Mouse (Mus musculus): Measurements from ENCODE around the gene Meltf. TPM values are rescaled to one million over a fixed set of nuclear protein-coding genes. Genes with fewer than 3 reads are reported as not detected.
A peak's percentile ranks its signal among the peaks of the same experiment; 100 is the strongest.
"Not testable (repeated sequence)": the region's sequence is repeated elsewhere in the genome, so short reads cannot be mapped to it uniquely, and the experiment has no call there.

Gene Meltf
- polyA plus RNA-seq, 1 experiment: 0.19 TPM

DNA sequence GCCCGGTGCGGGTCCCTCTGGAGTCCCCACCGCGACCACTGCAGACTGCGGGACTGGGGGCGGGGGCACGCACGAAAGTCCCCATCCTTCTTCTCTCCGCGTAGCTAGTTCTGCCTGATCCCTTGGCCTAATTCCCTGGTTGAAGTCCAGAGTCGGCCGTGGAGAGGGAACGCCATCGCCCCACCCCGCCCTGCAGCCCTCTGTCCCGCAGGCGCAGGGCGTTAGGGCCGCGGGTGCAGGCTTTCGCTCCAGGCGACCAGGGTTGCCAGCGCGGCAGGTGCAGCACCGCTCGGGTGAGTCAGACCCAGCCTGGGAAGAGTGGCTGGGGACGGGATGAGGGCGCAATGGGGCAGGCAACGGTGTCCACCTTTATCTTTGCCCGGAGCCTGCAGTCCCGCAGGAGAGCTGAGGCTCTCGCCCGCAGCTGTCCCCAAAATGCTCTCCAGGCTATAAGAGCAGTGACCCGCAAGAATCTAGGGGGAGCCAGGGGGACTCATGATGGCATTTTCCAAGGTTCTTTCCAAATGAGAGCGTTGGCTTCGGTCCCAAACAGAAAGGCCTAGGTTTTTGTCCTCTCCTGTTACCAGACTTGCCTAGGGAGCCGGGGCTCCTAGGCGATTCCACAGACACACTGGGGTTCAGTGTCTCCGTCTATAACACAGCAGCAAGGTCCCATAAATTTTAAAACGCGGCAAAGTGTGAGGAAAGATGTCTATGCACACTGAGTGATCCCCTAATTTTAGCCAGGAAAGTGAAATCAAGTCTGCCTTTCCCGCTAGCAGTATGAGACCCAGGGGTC, 55.3 kb downstream of the Meltf start, which contains the start of gene Pigz:
Gene Pigz (plus strand): TSS at position 101 of the 799 bp plus-strand sequence.
- peak; percentile 39 for DNase-seq (ENCODE audit: low spot score)

DNA sequence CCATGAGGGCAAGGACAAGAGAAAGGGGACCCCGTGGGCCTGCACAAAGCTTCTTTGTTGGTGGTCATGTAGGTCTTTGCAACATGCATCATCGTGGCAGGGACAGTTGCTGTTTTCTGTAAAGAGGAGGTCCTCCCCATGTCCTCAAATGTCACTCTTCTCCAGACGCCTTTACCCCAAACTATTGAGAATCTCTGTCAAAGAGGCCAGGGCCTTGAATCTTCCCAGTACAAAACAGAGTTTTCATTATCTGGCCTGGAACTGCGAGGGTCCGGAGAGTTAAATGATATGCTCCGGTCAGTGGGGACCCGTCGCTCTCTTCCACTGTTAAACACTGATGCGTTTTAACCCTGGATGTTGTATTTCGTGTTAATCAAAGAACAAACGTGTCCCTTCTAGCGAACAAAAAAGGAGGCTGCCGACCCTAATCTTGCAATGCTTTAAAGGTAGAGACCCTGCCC, 56.0 kb downstream of the Meltf start:
- DNase-seq (ENCODE audit: low spot score): no peak

DNA sequence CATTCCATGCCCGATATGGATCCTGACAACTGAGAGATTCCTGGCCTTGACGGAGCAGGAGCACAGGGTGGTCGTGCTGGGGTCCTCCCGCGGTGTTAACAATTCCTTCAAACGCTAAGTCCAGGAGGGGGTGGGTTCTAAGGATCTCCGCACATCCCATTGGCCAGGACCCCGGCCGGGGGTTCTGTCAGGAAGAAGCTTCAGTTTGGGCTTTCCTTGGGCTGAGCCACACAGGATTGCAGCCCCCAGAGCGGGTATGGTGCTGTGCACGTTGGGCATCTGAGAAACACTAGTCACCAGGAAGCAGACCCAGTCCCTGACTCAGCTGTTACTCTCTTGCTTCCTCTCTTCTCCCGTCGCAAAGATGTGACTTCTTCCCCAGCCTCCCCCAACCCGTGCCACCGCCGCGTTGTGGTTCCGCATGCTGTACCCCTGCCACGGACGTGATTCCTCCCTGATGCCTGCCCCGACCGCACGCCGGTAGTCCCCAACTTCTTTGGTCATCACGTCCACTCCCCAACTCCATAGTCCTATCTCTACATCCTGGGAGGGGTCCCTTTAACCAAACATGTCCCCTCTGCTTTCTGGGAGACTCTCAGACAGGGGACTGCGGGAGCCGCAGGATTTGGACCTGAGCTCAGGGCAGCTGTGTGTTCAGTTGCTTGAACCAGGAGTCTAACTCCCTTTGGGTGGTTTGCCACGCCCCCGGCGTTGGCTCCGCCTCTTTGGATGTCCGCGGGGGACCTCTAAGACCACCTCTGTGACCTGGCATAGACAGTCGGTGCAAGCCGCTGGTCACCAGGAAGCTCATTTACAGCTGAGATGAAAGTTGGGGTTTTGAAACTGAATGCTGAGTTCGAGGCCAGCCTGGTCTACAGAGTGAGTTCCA, 56.7 kb downstream of the Meltf start:
- DNase-seq (ENCODE audit: low spot score): no peak

DNA sequence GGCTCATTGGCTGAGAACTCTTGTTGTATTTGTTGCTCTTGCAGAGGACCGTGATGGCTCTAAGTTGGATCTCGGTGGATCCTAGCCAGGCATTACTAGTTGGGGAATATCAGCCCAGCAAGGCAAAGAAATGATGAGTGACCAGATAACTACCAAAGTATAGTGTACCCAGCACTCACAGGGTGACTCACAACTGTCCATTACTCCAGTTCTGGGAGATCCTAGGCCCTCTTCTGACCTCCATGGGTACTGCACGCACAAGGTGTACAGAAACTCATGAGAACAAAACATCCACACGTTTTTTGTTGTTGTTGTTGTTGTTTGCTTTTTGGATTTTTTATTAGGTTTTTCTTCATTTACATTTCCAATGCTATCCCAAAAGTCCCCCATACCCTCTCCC, 58.0 kb downstream of the Meltf start:
- no peak for DNase-seq (ENCODE audit: low spot score)

- DNase-seq (ENCODE audit: low spot score): no peak
These were observed 60.2 kb downstream of the Meltf start for GRCm38 (mm10) chr16:31938856-31939255.

GRCm38 (mm10) chr16:31940586-31940985, 62.0 kb downstream of the Meltf start:
- no peak for DNase-seq (ENCODE audit: low spot score)

DNA sequence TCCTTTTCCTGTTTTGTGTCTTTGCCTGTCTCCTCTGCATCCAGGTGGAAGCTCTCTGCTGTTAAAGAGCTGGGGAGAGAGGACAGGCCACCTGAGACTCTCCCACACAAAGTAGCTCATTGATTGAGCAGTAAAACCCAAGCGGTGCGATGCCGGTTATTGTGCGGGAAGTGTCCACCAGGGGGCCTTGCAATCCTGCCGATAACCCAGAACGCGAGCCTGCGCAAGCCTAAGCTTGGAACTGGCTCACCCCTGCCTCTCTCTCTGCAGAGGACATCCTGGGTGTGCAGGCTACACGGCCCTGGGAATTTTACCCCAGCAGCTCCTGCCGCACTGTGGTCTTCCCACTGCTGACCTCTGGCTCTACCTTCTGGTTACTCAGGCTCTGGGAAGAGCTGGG, 65.4 kb downstream of the Meltf start:
- peak; percentile 59 for DNase-seq (ENCODE audit: low spot score)

GRCm38 (mm10) chr16:31944698-31945255, 66.2 kb downstream of the Meltf start:
- DNase-seq (ENCODE audit: low spot score): no peak

DNA sequence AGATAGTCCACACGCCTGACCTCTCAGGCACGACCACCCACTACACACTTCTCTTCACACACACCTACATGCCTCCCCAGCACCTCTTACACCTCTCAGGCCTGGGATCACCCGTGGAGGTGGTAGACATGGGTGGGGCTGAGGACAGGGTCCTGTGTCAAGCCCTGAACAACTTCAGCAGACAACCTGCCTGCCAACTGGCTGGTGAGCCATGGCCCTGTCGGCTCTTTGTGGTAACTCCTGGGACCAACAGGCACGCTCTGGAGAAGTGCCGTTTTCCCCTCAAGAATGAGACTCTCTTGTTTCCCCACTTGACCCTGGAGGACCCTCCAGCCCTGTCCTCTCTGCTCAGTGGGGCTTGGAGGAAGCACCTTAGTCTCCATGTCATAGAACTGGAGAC, 66.8 kb downstream of the Meltf start:
- no peak for DNase-seq (ENCODE audit: low spot score)

DNA sequence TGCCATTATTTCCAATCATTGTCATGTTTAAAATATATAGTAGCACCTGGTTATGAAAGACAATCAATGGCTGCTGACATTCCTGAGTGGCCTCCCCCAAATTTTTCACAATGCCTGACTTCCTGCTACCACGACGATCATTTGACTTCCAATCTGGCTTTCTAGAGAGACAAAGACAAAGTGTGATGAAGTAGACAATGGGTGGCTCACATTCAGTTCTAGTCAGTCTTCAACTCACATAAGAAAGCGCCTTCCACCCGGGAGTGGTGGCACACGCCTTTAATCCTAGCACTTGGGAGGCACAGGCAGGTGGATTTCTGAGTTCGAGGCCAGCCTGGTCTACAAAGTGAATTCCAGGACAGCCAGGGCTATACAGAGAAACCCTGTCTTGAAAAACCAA, 67.4 kb downstream of the Meltf start:
- not testable (repeated sequence) for DNase-seq (ENCODE audit: low spot score)

DNA sequence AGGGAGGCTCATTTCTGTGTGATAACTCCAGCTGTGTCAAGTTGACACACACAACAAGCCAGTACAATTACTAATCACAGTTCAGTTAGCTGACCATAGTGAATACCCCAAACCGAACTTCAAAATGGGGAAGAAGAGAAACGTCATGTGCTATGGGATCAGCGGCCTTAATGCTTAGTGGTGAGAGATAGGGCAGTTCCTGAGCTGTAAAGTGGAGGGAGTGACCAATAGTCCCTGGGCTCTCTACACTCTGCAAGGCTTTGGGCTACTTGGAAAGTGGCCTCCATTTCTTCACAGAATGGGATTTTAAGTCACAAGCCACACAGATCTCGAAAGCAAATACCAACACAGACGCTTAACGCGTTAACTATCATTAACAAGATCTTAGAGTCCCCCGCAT, 68.7 kb downstream of the Meltf start:
- DNase-seq (ENCODE audit: low spot score): no peak

DNA sequence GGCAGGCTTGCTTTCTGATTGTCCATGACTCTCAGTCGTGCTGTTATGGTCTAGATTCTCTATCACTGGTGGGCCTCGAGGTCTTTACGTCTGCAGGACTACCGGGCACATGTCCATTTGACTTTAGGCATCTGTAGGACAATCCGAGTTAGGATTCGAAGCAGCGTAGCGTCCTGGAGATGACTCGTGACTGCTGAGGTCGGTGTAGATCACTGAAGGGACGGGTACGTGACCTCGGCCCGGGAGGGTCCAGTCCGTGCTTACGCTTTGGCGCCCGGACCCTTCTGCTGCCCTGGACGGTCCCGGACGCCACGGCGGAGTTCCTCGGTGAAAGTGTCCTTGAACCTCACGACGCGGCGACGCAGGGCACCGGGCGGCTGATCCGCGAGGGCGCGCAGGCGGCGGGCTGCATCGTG, 69.3 kb downstream of the Meltf start:
- no peak for DNase-seq (ENCODE audit: low spot score)

- DNase-seq (ENCODE audit: low spot score): peak; percentile 90
These were observed 69.8 kb downstream of the Meltf start, which contains the start of the genes 0610012G03Rik and Ncbp2 for GRCm38 (mm10) chr16:31948345-31948774. Gene 0610012G03Rik, minus strand, starts transcription at chr16:31948494. Gene Ncbp2, plus strand, starts transcription at chr16:31948513.

Other genes starting within 250 kb of the Meltf start
- 68.4 and 72.6 TPM in 2 replicates for gene Dlg1, start 215.4 kb upstream of the Meltf start, polyA plus RNA-seq (2012; rRNA removed)
- 9.9 and 11.3 TPM in 2 replicates for gene Pigz, start 55.0 kb downstream of the Meltf start, polyA plus RNA-seq (2012; rRNA removed)
- 30.8 and 39.6 TPM in 2 replicates for gene 0610012G03Rik, start 69.7 kb downstream of the Meltf start, polyA plus RNA-seq (2012; rRNA removed)
- gene Ncbp2, start 69.7 kb downstream of the Meltf start, polyA plus RNA-seq (2012; rRNA removed): 61.1 and 75.7 TPM in 2 replicates
- 12.7 and 13.5 TPM in 2 replicates for gene Senp5, start 124.5 kb downstream of the Meltf start, polyA plus RNA-seq (2012; rRNA removed)
- gene Pak2, start 200.5 kb downstream of the Meltf start, polyA plus RNA-seq (2012; rRNA removed): 31.4 and 36.0 TPM in 2 replicates
- gene Pigx, start 220.9 kb downstream of the Meltf start, polyA plus RNA-seq (2012; rRNA removed): 58.3 and 74.9 TPM in 2 replicates
- 19.4 and 20.3 TPM in 2 replicates for gene Cep19, start 221.0 kb downstream of the Meltf start, polyA plus RNA-seq (2012; rRNA removed)

All from urinary bladder, adult 2 months (tissue).